Mouse (Mus musculus): ENCODE measurements at regions not wholly inside any gene's neighbourhood (a gene's known extent, or its start where the extent isn't known, plus 50 kb on each side); places are given as distances from the start of the nearest gene placed in this dataset.

DNA sequence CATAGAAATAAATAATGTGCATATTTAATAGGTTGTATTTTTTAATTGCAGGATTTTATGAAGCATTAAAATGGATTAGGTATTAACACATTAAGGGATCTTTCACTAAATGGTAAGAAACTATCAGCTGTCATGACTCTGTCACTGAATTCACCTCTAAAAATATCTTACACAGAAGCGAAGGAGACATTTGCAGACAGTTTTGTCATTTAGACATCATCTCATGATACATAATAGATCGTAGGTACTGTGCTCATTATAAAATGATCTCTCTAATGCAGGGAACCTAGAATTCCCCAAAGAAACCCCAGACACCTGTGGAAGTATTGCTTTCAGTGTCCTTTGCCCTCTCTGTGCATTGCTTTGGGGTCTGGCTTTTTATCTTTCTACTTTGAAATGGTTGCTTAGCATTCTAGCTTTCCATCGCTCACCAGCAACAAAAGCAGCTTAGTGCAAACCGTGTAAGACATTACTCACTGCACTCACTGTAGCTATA, 1270.5 kb downstream of the Olfm4 start:
- DNase-seq: no peak

DNA sequence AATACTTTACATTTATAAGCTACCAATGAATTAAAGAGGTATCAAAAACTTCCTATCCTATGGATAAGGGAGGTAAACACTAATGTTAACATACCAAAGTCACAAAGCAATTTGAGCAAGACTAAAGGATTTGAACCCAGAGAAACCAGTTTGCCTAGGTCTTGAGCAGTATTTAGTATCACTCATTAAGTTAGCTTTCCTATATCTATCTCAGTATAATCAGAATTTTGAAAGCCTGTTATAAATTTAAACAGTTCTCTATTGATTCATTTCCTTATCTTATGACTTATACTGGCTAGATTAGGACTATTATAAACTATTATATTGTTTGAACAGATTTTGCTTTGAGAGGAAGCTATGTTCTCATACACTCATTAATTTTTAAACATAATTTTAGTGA, 1271.5 kb downstream of the Olfm4 start:
- DNase-seq: no peak

DNA sequence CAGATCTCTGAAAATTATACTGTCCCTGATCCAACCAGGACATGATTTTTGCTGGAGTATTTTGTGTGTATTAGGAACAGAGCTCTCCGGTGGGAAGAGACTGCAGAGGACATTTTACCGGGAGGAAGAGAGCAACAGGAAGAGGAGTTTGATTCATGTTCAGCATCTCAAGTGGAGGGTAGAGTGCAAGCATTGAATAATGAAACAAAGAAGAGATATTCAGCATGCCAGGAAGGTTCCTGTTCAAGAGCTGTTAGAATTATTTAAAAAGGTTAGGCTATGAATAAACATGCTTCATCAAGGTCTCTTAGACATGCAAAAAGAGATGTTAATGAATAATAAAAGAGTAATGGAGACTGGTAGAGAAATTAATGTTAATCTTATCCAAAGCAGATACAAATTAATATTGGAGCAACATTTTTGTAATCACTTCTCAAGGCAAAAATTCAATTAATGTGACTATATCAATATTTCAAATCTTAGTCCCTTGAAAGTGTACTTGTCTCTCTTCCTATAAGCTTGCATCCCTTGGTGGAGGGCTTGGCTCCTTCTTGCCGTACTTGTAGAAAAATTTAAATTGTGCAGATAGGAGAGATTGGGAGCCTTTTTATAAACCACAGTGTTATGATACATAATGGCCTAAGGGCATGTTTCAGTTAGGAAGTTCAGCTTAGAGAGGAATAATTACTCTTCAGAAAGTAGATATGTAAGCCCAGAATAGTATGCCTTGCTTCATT, 1283.9 kb downstream of the Olfm4 start:
- DNase-seq: no peak

DNA sequence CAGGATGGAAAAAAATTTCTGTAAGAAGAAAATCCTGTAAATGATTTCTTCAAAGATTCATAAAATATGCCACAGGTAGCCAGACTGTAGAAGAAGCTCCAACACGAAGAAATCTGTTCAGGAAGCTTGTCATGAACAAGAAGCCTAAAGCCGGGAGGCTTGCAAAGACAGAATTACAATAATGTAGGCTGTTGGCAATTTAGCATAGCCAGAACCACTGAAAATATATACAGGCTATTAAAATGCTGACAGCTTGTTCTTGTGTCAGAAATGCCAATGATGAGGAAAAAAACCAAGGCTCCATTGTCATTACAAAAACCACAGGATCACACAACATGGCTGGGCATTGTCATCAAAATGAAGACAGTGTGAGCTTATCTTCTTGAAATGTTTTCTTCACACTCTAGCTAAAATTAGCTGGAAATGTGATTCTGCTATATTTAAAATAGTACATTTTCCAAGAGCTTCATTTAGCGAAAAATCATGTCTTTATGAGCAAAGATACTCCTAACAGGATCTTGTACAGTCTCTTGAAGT, 1303.7 kb downstream of the Olfm4 start:
- DNase-seq: no peak

DNA sequence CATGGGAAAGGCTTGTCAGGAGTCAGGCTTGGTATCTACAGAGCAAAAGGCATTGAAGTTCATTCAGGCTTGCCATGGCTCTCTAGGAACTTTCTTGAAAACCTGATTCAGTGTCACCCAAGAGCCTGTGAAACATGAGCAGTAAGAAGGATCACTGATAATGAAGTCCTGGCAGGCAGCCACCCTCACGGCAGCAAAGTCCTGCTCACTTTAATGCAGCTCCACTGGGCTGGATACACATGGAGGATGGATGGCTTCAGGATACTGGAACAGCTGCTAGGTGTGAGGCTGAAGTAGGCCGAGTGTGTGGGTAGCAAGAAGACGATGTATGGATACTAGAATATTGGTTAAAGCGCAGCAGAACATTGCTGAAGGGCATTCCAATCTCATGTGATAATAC, 1323.3 kb downstream of the Olfm4 start:
- peak; percentile 57 to 62 for DNase-seq

DNA sequence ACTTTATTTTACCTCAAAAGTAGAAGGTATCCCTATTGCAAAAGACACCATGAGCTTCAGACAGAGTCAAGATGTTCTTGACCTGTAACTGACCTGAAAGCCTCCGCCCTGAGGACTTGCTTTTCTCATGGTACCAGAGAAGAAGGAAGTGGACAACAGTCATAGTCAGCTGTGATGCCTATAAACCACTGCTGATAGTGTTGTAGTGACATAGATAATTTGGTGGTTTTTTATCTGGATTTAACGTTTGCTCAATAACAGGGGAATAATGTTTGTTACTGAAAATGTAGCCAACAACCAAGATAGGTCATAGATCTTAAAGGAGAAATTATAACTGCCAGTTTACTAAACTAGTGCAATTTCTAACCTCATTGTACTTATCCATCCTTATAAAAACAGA, 1357.2 kb downstream of the Olfm4 start:
- DNase-seq: no peak

DNA sequence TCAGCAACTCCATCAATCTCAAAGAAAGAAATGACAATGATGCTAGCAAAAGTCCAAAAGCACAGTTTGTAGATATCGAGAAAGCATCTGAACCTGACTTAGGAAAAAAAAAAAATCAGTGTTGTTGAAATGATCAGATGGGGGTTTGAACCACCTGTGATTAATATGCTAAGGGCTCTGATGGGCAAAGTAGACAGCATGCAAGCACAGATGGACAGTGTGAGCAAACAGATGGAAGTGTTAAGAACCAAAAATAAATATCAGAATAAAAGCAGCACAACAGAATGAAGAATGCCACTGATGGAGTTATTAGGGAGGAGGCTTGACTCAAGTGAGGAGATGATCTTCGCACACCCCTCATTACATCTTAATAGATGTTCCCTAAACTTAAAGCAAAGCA, 1403.7 kb downstream of the Olfm4 start:
- DNase-seq: peak; percentile 4 to 7

Measured in cerebellum, postnatal 10 days (tissue).